Mouse (Mus musculus) left cerebral cortex, postnatal 10 days (tissue): ENCODE results near the gene Pkp4. TPM values are rescaled to one million over a fixed set of nuclear protein-coding genes. Genes with fewer than 3 reads are reported as not detected.

ENCODE experiments used
- DNase-seq, 2 experiments: peaks; one replicate each; pipeline ENCODE4 v3.0.0; 2021 to 2022; ENCODE audit warnings: low spot score in 2 of 2, mixed read lengths in 1 of 2; ENCODE audit errors: extremely low spot score in 1 of 2
- intact Hi-C: fragments of 180-260 bp; cut with DNase I; formaldehyde crosslinking; loops from one replicate; pipeline ENCODE4 v1.15.1; 2025
- total RNA-seq, 2 experiments: library from RNA; stranded (reverse); gene quantifications; 2 replicates each; pipeline ENCODE4 v1.2.3; 2021

Gene Pkp4
- 100 to 1,000 TPM; 208 to 229 TPM for total RNA-seq

- DNase-seq = peak; percentile 91 to 96
- intact Hi-C loops = loop anchor here (5.0 kb wide), 3 partner anchors 152 to 323 kb away; no protein-coding TSS in a partner anchor
Observed at GRCm38 (mm10) chr2:59160605-59160963, at the start of gene Pkp4, which contains the start of gene Ccdc148. Pkp4 (plus strand) TSS chr2:59160850. Ccdc148 (minus strand) TSS chr2:59160683.

DNA sequence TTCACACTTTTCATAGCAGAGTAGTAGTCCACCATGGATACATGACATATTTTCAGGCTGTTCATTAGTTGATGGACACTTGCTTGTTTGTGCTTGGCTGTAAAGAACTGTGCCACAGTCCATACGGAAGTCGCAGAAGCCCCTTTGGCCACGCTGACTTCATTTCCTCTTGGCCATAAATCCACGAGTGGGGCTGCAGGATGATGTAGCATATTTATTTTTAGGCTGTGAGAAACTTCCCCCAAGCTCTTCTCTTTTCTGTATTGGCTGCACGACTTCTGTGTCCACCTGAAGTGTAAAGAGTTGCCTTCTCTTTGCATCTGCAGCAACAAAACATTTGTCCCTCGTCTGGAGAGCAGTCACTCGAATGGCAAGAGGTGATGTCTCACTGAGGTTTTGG lies 31.6 kb upstream of the Pkp4 start:
- intact Hi-C loops = no loop called here
- DNase-seq = no peak

DNA sequence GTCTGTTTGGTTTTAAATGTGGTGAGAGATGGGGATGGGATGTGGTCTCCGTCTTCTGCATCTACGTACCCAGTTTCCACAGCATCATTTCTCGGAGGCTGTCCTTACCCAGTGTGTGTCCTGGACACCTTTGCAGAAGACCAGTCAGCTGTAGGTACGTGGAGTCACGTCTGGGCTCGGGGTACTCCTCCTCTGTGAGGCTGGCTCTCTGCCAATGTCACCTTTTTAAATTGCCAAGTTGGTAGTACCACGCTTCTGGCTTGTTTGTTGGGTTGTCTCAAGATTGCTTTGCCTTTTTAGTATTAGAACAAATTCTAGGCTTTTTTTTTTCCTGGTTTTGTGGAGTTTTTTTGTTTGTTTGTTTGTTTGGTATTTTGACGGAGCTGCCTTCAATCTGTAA lies 30.8 kb upstream of the Pkp4 start:
- intact Hi-C loops = no loop called here
- no peak for DNase-seq

DNA sequence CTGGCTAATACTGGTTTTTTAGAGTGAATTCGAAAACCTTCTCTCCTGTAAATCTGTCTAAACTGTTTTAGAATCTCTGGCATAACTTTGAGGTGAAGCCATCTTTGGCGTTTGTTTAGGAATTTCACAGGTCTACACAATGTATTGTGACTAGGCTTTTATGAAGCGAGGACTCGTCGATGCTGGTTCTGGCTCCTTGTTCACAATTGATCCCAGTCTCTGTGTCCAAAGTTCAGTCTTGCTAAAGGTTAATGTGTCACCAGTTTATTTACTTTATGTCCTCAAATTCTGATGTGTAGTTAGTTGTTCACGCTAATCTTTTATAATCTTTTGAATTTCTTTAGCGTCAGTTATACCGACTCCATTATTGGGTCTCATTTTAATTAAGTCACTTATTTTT lies 29.6 kb upstream of the Pkp4 start:
- intact Hi-C loops = no loop called here
- DNase-seq = no peak

GRCm38 (mm10) chr2:59155428-59155827 lies 5.2 kb upstream of the Pkp4 start:
- intact Hi-C loops = no loop called here
- DNase-seq = no peak

DNA sequence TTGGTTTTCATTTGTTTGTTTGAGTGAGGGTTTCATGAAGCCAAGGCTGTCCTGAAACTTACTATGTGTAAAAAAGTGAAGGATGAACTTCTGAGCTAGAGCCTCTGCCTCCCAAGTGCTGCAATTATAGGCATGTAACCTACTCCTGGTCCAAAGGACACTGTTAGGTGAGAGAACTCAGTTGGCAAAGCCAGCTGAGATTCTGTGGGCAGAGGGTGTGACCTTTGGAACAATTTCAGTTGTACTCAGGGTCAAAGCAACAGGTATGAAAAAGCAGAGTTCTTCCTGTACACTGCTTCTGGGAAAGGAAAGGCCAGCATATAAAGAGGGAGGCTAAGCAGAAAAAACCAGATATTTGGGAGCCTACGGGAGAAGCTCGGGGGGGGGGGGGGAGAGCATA lies 2.5 kb upstream of the Pkp4 start:
- intact Hi-C loops = no loop called here
- no peak for DNase-seq

GRCm38 (mm10) chr2:59159961-59160604 lies 567 bp upstream of the Pkp4 start:
- peak in 1 of 2 experiments; percentile 34 for DNase-seq
- intact Hi-C loops = loop anchor here (5.0 kb wide), 3 partner anchors 152 to 323 kb away; no protein-coding TSS in a partner anchor

DNA sequence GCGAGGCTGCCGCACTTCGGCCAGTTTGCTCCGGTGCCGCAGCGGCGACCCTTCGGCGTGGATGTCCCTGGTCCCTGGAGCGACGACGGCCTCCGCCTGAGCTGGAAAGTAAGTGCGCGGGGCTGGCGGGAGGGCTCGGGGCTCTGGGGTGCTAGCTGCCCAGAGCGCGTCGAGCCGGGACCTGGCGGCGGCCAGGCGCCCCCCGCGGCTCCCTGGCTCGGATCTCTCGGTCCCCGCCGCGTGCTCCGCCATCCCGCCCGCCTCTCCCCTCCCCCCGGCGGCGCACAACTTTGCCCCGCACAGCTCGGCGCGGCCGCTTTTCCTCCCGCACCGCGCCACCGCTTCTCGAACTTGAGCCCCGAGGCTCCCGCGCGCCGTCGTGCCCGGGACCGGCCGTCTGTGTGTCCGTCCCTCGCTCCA lies 381 bp downstream of the Pkp4 start:
- no peak for DNase-seq
- intact Hi-C loops = loop anchor here (5.0 kb wide), 3 partner anchors 151 to 324 kb away; no protein-coding TSS in a partner anchor

GRCm38 (mm10) chr2:59161441-59162284 lies 1.0 kb downstream of the Pkp4 start:
- peak; percentile 66 to 86 for DNase-seq
- intact Hi-C loops = loop anchor here (5.0 kb wide), 3 partner anchors 151 to 324 kb away; no protein-coding TSS in a partner anchor

DNA sequence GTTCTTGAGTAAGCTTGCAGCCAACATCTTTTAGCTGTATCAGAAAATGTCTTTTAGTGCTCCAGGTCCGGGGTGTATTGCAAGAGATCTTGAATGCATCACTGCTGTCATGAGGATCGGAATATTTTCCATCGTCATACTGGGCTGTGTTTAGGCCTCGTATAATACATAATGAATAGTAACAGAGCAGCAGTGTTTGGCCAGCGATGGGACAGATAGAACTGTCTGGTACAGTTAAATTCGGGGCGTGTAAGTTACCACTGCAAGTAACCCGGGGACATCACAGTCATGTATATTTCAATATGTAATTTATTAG lies 1.6 kb downstream of the Pkp4 start:
- intact Hi-C loops = loop anchor here (5.0 kb wide), 3 partner anchors 150 to 325 kb away; no protein-coding TSS in a partner anchor
- DNase-seq = no peak

DNA sequence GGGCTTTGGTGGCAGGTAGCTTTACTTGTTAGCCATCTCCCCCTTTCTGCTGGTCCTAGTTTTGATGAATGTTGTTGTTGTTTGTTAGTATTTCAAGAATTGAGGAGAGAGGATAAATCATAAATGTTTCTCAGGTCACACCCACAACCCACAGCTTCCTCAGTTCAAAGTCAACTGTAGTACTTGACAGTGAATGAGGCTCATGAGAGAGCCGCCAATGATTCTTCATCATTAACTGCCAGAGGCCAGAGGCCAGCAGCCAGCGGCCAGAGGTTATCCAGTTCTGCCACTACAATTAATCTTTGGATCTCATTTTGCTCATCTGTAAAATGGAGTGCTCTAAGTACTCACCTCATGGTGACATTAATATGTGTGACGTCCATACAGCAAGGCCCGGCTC lies 6.3 kb downstream of the Pkp4 start:
- intact Hi-C loops = no loop called here

DNA sequence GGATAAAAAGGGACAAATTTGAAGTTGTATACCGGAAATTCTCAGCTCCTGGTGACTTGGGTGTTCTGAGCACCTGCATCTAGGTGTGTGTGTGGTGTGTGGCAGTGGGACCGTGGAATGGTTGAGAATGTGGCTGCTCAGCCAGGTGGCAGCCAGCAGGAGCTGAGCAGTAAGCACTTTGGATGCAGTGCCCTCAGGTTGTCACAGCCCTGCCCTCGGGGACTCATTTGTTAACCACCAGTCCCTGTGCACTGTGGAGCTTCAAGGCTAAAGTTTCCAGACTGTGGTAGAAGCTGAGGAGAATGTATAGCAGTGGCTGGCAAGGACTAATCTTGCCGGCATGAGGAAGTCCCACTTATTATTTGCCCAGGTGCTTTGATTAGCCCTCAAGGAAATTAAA lies 7.2 kb downstream of the Pkp4 start:
- DNase-seq = no peak
- intact Hi-C loops = no loop called here

More for the DNA sequence above, 6.3 kb downstream of the Pkp4 start:
- DNase-seq = no peak

- intact Hi-C loops = no loop called here
- DNase-seq = no peak
Observed at GRCm38 (mm10) chr2:59169572-59170207, 9.0 kb downstream of the Pkp4 start.

DNA sequence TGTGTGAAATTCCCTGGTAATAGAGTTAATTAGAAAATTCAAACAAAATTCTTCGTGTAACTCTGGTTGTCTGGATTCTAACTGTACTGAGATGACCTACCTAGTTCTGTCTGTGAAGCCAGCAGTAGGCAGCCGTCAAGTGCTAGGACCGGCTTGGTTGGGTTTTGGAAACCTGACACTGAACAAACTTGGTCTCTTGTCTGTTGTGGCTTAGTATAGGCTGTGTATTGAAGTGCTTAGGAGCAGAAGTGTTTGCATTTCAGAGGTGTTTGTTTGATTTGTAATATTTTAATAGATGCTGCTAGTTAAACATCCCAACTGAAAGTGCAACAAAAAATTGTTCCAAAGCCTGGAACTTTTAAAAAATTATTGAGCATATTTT lies 9.5 kb downstream of the Pkp4 start:
- intact Hi-C loops = no loop called here
- DNase-seq = no peak

DNA sequence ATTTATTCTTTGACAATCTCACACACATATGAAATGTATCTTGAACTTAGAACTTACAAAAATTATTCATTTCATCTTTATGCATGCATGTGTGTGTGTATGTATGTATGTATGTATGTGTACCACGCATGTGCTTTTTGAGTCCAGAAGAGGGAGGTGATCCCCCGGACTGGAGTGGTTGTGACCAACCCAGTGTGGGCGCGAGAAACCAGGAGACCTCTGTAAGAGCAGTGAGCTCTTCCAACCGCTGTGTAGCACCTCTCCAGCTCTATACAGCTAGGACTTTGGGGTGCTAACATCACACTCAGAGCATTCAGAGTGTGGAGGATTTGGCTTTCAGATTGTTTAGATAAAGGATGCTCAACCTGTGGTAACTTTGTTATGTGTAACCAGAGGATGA lies 9.9 kb downstream of the Pkp4 start:
- intact Hi-C loops = no loop called here
- no peak for DNase-seq

GRCm38 (mm10) chr2:59171533-59171932 lies 10.9 kb downstream of the Pkp4 start:
- intact Hi-C loops = no loop called here
- no peak for DNase-seq

DNA sequence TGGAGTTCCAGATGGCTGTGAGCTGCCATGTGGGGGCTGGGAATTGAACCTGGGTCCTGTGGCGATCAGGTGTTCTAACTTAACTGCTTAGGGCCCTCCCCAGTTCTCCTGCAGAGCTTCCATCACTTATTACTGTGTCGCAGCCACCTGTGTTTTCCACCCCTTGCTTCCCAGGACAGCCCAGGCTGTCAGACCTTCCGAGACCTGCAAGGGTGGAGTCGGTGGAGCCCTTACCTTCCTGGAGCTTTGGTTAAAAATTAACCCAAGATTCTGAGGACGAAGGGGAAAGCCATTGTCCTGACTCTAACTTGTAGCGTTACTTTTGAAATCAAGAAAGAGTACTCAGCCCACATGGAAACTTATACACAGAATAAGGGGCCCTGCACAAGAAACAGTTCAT lies 15.3 kb downstream of the Pkp4 start:
- DNase-seq = no peak
- intact Hi-C loops = no loop called here

DNA sequence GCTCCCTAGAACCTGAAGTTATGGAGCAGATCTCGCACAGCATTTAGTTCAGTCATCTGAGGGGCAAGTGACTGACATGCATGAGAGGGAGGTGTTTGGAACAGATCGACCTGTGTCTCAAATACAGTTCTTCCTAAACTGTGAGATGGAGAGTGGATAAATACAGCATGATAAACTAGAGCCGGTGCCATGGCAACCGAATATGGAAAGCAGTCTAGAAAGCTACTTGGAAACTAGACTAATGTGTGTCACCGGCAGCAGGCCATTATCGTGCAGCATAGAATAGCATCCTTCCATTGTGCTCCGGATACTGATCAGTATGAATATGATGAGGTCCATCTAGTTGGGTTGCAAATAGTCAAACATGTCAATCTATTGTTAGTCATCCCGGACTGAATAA lies 17.5 kb downstream of the Pkp4 start:
- intact Hi-C loops = no loop called here
- peak in 1 of 2 experiments; percentile 58 for DNase-seq

- intact Hi-C loops = no loop called here
- no peak for DNase-seq
Observed at GRCm38 (mm10) chr2:59178960-59179359, 18.3 kb downstream of the Pkp4 start.

- DNase-seq = no peak
- intact Hi-C loops = no loop called here
Observed at GRCm38 (mm10) chr2:59179487-59179886, 18.8 kb downstream of the Pkp4 start.
